Mouse (Mus musculus): Measurements from ENCODE around the gene Prdx3.
A peak's percentile ranks its signal among the peaks of the same experiment; 100 is the strongest.
"Not testable (repeated sequence)": the region's sequence is repeated elsewhere in the genome, so short reads cannot be mapped to it uniquely, and the experiment has no call there.

Gene Prdx3

DNA sequence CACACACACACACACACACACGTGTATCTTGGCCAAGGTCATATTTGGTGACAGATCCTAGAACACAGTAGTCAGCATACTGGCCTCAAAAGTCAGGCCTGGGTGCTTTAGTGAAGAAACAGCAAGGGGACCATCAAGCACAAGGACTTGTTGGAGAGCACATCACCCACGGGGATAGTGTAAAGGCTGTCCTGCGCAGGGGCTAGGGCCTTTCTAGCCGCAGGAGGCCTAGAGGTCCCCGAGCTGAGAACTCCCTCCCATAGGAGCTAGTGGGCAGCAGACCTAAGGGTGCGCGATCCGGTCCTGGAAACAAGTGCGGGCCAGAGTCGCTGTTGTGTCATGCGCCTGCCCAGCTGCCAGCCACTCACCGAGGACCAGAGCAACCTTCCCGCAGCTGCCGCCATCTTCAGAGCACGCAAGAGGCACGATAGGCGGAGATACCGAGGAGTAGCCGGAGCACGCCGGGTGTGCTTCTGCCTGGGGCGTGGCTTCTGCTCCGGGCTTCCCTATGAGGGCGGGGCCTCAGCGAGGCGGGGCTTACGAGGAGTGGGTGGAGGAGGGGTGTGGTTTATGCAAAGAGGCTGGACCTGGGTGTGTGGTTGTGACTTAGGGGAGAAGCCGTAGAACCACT, at the start of gene Prdx3:
Prdx3 (minus strand) TSS at position 493 of the 631 bp plus-strand sequence.
- DNase-seq (ENCODE audit: low spot score), result peak; percentile 91

DNA sequence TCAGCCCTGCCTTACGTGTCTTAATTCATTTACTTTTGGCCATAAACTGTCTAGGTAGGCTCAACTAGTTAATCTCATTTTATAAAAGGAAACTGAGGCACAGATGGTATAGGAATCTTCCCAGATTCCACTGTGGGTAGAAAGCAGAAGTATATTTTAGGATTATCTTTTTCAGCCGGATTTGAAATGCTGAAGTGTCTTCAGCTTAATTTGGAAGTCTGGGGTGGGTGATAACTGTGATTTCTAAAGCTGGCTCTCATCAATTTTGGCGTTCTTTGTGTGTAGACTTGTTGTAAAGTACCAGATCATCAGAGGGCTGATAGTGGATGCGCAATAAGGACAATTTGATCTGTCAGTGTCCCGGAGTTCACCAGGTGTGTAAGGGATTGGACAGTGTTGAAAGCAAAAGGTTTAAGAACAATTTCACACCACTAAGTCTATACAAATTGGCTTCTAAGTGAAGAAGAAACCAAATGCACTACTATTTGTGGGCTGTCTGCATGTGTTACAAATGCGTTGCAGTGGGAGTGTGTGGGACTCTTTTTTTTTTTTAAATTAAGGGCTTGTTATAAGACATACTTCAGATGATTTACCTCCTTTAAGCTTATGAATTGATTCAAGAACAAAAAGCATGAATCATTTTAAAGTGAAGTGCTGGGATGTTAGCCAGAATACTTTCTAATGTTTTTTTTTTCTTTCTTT, 42.7 kb upstream of the Prdx3 start:
- DNase-seq (ENCODE audit: low spot score), result no peak

DNA sequence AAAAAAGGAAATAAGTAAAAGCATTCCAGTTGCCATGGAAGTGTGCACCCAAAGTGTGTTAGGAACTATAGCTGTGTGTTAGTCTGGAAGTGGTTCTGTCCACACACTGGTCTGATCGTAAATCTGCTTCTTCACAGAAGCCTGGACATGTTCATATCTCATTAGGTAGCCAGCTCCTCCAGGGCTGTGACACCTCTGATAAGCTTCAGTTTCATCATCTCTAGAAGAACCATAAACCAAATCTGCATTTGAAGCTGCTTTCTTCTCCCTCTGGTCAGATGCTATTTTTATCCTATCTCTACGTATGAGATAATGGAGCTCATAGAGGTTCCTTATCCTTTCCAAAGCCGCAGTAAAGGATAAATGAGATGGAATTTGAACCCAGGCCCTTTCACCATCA, 41.5 kb upstream of the Prdx3 start:
- DNase-seq (ENCODE audit: low spot score), result no peak

DNA sequence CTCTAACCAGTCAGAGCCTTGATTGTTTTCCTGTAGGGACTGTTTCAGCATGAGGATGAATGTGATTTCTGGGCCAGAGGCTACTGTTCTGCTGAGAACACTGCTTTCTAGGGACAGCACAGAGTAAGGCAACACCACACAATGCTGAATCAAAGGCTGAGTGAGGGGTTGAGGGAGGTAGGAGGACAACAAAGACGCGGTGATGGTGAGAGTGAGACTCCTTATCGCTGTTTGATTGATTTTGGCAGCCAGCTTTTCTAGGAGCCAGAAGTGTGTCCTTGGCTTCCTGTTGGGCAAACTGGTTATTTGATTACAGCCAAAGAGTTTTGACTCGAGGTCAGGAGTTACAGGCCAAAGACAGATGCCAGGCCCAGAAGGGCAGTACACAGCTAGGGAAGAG, 40.9 kb upstream of the Prdx3 start:
- no peak for DNase-seq (ENCODE audit: low spot score)

DNA sequence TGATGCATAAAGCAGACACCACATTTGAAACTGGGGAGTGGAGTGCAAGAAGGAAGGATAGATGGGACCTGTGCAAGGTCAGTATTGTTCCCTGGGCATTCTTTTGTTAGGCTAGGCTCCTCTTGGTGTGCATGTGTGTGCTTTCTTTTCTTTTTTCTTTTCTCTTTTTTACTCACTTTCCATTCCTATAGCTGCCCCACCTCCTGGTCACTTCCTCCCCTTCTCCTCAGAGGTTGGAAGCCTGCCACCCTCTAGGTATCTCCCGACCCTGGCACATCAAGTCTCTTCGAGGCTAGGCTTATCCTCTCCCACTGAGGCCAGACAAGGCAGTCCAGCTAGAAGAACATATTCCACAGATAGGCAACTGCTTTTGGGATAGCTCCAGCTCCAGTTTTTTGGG, 37.3 kb upstream of the Prdx3 start:
- no peak for DNase-seq (ENCODE audit: low spot score)

DNA sequence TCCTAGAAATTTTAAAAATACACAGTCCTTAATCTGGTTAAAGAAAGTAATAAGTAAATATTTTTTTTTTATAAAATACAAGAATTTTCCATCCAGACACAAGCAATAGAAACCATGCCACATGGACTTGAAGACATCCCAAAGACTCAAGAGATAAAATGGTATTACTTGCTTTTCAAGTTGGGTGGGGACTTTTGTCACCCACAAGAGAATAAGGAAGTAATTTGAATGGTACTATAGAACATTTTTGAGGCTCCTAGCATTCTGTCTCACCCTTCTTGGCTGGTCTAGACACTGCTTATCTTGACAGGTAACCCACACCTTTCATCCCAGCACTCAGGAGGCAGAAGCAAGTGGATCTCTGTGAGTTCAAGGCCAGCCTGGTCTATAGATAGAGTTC, 35.9 kb upstream of the Prdx3 start:
- DNase-seq (ENCODE audit: low spot score), result no peak

DNA sequence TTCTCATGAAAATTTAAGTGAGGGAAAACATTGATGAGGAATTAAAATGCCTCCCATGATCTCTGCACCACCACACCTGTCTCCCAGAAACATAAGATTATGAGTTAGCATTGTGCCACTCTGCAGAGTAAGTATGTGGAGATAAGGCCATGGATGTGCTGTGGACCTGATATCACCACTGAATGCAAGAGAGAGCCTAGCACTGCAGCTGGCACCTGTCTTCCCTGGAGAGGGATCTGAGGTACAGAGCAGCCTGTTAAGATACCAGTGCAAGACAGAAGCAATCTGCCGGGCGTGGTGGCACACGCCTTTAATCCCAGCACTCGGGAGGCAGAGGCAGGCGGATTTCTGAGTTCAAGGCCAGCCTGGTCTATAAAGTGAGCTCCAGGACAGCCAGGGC, 31.1 kb upstream of the Prdx3 start:
- no peak for DNase-seq (ENCODE audit: low spot score)

DNA sequence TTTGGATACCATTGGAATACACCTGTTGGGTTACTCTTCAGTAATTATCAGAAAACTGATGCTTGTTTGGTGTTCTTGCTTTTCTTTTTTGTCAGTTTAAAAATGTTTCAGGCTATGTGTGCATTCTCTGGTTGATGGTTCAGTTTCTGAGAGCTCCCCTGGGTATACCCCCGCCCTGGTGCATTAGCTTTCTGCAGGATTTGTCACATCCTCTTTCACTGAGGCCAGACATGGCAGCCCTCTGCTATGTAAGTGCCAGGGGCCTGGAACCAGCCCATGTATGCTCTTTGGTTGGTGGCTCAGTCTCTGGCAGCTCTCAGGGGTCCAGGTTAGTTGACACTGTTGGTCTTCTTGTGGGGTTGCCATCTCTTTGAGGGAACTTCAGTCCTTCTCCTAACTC, 29.6 kb upstream of the Prdx3 start:
- no peak for DNase-seq (ENCODE audit: low spot score)

DNA sequence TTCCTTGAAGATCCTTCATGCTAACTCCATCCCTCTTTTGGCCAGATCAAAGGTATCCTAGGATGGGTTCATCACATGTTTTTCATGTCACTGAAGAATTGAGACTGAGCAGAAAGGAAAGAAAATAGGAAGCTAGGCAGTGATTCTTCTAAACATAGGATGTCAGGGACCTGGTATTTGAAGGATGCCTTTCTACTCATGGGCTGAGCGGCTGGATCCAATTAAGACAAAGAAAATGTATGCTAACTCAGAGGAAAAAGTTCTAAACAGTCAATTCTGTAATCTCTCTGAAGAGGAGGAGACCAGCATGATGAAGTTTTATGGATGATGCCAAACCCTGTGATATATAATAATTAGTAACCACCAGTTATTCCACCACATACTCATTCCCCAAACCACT, 28.8 kb upstream of the Prdx3 start:
- no peak for DNase-seq (ENCODE audit: low spot score)

DNA sequence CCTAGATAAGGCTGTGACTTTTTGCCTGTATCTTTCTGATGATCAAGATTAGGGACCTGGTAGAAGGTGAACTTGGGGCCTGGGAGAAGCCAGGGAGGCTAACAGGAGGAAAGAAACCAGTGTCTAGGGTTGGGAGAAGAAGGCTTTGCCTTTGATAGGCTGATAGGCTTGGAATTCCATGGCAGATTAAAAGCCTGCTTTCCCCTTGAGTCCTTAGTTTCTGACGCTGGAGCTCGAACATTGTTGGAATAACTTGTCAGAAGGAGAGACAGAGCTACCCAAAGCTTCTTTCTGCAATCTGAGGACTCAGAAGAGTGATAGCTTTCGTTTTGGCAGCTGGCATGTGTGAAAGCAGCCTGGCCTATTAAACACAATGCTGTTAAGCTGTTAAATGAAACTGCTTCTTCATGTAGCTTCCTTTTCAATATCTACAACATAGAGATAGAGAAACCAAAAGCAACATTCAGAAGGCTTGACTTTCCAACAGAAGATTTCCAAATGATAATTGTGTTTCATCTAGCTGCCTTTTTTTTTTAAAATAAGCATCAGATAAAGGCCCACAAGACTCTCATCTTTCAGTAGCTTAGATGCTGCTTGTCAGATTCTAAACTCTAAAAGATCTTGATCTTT, 21.0 kb upstream of the Prdx3 start:
- no peak for DNase-seq (ENCODE audit: low spot score)

DNA sequence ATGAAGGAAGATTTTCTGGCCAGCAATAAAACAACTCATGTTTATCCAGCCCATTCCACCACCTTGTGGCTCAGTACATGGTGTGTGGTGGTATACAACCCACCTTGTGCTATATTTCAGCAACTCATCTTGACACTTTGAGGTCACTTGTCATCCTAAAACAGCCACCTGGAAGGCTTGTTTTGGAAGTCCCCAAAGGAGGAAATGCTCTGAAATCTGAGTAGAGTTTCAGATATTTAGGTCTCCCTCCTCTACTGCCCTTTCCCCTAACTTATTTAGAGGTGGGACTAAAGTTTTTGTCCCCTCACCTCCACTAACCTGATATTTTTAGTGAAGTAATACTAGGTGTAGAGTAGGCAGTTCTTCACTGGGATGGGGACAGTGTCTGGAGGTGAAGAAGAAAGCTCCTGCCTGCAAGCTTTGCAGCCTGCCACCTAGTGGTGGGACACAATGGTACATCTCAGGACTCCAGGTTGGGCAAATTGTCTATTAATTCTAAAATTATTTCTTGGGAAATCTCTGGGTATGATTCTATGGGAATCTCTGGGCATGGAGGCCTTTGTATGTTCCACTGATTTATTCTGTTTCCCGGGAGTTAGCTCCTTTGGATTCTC, 17.7 kb upstream of the Prdx3 start:
- DNase-seq (ENCODE audit: low spot score), result no peak

DNA sequence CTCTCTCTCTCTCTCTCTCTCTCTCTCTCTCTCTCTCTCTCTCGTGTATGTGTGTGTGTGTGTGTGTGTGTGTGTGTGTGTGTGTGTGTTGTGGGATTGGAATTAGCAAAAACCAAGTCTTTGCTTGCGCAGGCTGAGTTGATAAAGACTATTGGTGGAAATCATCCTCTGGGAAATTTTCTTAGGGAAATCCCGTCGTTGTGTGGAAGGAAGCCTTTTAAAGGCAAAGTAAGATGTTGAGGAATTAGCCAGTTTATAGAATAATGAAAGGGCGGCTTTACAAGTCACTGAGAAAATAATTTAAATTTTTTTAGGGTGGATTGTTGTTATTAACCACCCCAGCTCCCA, 16.7 kb upstream of the Prdx3 start:
- DNase-seq (ENCODE audit: low spot score), result no peak

DNA sequence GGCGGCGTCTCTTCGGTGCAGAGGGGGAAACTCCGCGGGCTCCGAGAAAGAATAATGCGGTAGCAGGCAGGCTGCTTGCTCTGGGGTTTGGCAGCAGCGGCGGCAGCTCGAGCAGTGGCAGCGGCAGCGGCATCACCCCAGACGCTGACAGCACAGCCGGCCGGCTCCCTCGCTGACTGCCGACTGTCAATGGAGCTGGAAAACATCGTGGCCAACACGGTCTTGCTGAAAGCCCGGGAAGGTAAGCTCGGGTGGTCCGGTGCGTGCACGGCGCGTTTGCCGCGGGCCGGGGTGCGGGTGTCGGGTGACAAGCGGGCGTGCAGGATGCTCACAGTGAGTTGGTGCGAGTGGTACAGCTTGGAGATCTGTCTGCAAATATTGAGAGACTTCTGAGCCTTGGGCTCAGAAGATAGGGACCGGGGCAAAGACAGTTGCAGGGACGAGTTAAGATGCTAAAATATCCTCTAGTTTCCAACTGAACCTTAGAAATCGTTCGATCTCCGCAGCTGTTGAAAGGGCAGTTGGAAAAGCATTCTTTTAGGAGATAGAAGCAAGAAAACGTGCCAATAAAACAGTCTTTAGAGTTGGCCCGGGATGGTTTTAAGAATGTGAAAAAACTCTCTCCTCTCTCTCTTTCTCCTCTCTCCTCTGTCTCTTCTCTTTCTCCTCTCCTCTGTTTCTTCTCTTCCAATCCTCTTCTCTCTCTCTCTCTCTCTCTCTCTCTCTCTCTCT, 16.2 kb upstream of the Prdx3 start:
- DNase-seq (ENCODE audit: low spot score), result peak; percentile 39

DNA sequence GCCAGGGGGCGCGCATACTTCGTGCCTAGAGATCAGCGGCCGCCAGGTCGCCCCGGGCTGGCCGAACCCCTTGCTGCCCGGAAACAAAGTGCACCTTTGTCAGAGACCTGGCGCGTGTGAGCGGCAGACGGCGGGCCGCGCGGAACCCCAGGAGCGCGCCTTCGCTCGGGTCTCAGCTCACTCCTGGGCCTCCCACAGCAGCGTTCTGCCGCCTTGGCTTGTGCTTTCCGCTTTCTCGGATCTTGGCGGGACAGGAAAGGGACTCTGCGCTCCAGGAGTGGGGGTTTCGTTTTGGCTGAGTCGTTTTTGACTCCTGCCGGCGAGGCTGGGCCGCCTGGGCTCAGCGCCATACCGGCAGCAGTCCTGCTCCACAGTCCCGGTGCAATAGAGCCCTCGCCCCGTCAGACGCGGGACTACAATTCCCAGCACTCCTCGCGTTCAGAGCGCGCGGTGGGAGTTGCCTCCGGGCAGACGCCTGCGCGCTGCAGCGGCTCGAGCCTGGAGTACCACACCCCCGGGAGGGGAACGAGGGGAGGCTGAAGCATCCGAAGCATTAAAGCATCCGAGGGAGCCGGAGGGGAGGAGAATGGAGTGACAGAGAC, 15.5 kb upstream of the Prdx3 start, which contains the start of gene Grk5:
Grk5 (plus strand) TSS at position 36 of the 602 bp plus-strand sequence.
- peak; percentile 91 for DNase-seq (ENCODE audit: low spot score)

DNA sequence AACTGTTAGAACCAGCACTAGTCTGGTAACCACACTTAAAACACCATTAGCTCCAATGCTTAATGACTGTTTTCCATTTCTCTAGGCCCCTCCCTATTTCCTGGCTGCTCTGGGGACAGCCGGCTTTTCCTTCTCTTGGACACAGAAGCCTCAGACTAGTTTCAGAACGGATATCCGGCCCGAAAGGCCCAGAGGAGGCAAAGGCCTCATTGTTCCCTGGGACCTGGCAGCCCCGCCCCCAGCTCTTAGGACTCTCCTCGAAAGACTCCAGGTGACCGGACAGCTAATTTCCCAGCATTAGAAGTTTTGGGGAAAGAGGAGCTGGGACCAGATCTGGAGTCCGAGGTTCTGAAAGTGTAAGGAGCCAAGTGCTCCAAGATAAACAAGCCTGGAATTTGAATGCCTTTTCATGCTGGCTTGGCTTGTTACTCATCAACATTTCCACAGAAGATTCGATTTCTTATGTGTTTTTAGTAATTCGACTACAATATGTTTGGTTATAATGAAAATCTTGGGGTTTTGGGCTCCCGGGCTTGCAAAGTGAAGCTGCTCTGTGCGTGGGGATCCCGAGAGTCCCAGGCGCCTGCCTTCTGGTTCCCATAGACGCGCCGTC, 14.9 kb upstream of the Prdx3 start:
- DNase-seq (ENCODE audit: low spot score), result peak; percentile 27

DNA sequence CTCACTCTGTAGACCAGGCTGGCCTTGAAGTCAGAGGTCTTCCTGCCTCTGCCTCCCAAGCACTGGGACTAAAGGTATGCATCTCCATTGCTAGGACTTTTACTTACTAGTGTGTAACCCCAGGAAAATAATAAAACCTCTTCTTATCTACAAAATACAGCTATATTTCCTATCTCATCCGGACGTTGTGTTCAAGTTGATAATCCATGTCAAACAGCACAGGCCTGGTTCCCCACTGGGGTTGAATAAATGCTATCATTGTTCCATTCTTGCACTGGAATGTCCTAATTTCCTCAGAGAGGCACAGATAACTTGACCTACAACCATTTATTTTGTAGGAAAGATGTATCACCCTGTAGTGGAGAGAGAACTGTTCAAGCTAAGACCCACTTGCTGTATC, 13.3 kb upstream of the Prdx3 start:
- DNase-seq (ENCODE audit: low spot score), result no peak

DNA sequence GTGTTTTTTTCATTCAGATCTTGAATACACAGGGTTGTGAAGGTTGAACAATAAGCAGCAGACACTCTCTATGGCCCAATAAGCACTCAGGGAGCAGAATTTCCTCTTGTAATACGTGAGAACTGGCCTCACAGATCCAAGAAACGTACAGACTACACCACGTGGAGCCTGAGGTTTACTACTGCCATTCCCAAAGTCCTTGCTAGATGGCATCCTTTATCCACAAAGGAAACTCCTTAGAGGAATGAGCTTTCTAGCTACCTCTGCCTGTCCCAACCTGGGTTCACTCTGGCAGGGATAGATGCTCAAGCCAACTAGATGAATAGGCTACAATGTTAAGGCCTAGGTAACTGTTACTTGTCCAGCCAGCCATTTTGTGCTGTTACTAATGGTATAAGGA, 8.8 kb upstream of the Prdx3 start:
- DNase-seq (ENCODE audit: low spot score), result peak; percentile 47

DNA sequence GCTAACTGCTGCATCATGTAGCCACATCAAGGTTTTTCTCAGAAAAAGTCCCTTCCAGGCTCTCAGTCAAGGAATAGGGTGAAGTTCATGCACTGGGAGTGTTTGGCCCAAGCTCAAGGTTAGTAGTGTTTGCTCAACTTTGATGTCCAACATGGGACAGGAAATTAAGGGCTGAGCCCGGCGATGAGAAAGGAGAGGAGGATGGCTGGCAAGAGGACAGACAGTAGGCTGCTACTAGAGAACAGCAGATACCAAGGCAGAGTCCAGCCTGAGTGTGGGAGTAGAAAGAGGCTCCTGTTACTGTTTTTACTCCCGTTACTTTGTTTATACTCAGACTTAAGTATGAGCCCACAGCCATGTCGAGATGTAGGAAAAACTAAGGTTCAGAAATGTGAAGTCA, 855 bp downstream of the Prdx3 start:
- no peak for DNase-seq (ENCODE audit: low spot score)

DNA sequence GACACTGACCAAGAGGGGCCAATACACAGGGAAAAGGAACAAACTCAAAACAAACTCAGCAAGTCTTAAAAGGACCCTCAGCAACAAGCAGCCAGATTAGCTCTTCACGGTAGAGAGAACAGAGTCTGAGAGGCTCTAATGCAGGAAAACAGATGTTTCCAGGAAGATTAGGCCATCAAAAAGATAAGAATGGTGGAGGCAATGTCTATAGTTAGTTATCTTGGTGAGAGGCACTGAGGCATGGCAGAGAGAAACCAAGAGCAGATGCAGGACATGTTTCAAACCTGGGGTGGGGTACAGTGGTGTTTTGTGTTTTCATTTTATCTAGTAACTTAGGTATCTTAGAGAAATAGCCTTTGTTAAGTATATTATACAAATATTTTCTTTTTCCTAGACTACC, 2.1 kb downstream of the Prdx3 start:
- DNase-seq (ENCODE audit: low spot score), result no peak

DNA sequence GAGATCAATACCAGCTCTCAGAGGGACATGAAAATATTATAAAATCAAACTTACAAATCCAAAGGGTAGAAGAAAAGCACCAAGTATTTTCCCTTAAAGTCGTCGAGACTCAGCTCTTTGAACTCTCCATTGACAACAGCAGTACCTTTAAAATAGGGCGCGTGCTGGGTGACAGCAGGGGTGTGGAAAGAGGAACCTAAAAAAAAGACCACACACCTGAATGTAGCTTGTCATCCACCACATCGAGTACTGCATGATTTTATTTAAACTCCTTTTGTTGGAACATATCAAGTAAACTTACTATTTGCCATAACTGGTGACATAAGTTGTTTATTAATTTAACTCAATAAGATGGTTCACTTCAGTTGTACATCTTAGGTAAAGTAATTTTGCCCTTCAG, 3.0 kb downstream of the Prdx3 start:
- no peak for DNase-seq (ENCODE audit: low spot score)

DNA sequence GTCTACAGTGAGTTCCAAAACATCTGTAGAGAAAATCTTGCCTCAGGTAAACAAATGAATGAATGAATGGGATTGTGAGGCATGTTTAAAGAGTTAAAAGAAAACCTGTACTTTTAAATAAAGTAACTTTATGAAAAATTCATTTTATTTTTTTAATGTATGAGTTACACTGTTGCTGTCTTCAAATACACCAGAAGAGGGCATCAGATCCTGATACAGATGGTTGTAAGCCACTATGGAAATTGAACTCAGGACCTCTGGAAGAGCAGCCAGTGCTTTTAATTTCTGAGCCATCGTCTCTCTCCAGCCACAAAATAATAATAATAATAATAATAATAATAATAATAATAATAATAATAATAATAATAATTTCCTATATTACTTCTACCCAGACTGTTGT, 3.9 kb downstream of the Prdx3 start:
- no peak for DNase-seq (ENCODE audit: low spot score)

DNA sequence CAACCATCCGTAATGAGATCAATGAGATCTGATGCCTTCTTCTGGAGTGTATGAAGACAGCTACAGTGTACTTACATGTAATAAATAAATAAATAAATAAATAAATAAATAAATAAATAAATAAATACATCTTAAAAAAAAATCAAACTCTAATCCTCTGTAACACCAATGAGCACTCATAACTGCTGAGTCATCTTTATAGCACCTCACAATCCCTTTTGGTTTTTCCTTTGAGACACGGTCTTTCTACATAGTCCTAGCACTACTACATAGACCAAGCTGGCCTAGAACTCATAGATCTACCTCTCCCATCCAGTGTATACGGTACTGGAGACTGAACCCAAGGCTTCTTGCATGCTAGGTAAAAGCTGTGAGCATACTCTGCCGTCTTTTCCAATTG, 8.2 kb downstream of the Prdx3 start:
- DNase-seq (ENCODE audit: low spot score), result not testable (repeated sequence)
